Mouse (Mus musculus): ENCODE results near the gene Tmtc1.

The Tmtc1 gene

DNA sequence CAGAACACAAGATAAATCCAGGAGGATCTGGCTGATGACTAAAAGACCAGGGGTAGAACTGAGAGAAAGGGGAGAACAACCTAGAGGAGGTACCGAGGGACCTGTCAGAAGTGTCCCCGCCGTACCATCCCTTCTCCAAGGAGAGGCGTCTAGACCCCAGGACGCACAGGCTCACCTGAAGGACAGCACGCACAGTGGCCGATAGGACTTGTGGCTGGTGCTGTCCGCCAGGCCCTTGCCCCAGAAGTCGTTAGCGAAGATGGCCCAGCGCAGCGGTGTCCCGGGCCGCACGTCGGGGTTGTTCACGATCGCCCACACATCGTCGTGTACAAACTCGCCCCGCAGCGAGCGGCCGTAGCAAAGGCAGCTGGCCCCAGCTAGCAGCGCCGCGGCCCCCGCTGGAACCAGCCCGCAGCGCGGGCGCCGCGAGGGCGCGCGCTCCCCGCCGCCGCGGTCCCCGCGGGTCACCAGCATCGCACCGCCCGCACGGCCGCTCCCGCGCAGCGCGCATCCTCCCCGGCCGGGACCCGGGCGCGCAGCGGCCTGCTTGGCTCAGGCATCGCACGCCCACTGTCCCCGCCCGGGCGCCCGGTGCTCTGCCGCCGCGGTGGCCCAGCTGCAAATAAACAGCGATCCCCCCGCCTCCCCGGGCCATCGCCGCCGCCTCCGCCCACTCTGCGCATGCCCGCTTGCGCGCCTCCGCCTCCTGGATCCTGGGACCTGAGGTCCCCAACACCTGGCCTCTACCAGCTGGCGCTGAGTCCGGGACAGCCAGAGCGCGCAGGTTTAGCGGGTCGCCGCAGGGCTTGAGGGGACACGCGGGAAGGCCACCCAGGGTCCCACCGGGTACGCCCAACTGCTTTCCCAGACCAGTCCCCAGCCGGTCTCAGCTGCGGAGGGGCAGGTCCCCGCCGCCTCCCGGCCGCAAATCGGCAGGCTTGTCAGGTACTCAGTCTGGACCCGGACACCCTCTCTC, at the start of gene Tmtc1:
Gene Tmtc1, minus strand, starts transcription at position 664 of the 976 bp plus-strand sequence.
- peak; percentile 11 for DNase-seq

DNA sequence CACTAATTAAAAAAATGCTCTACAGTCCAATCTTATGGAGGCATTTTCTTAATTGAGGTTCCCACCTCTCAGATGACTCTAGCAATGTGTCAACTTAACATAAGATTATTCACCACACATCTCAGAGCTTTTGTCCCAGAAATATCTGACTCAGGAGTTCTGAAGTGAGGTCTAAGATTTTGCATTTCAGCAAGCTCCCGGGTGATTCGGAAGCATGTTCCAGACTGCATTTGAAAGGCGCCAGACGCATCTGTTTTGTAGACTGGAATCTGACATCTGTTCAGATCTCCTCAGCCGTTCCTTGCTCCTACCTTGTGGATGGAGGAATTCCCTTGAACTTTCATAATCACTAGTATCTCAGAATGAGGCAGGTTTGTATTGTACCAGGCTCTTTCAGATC, 47.7 kb upstream of the Tmtc1 start:
- no peak for DNase-seq

DNA sequence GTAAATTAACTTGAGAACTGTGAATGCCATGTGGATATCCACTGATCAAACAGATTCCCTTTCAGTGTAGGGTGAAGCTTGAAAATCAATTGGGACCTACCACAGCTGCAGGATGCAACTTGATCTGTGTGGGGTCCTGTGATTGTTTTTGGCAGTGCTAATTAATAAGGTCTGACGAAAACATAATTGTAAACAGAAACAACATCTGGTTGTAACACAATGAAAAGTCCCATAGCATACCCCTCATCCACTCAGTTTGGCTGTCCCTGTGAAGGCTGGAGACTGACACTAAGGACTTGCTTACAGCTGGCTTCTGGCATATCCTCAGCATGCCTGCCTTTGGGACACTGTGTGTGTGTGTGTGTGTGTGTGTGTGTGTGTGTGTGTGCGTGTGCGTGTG, 42.6 kb upstream of the Tmtc1 start:
- DNase-seq: no peak

- DNase-seq: no peak
Measured at GRCm38 (mm10) chr6:148481894-148482293, 37.7 kb upstream of the Tmtc1 start.

GRCm38 (mm10) chr6:148479671-148480237, 35.6 kb upstream of the Tmtc1 start:
- DNase-seq: no peak

GRCm38 (mm10) chr6:148478350-148478749, 34.2 kb upstream of the Tmtc1 start:
- no peak for DNase-seq

DNA sequence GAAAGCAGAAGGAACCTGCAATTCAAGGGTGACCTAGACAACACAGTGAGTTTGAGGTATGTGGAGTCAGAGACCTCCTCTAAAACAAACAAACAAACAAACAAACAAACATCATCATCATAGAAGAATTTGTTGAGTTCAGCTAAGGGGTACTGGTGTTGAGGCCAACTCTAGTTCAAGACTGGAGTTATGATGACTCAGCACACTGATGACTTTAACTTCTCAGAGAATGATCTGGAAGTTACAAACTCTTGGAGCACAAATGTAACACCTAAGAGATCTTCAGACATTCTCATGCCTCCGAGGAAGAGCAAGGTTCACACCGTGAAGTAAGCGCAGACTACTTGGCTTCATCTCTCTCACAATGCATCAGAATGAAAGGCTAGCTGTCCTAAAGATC, 28.1 kb upstream of the Tmtc1 start:
- no peak for DNase-seq

- no peak for DNase-seq
Measured at GRCm38 (mm10) chr6:148467924-148468389, 23.8 kb upstream of the Tmtc1 start.

DNA sequence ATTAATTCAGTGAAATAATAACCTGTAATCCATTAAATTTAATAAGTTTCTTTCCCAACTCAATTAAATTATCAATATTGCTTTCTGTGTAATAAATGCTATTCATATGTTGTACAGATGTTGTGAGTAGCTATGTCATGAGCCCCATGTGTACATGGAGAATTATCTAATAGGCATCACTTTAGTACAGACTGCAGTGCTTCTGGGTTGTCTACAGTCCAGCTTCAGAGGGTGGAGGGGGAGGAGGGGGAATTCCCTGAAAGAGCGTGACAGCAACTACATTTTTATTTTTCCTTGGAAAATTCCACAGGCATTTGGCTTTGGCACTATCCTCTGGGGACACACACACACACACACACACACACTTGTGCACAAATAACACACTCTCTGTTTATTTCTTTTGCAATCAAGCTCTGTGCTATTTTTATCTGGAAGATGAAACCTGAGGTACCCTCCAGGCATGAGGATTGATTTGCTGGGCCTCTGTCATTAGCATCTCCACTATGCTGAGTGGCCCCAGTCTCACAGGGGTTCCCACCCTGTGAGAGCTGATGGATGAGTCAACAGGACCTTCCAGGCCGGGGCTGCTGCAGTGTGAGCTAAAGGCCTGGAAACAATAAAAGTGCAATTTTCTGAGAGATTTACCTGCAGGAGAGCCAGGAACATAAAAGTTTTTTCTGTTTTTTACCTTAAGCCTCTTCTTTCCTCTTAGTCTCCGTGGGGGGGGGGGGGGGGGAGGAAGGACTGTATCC, 23.2 kb upstream of the Tmtc1 start:
- no peak for DNase-seq

- no peak for DNase-seq
Measured at GRCm38 (mm10) chr6:148459636-148460035, 15.4 kb upstream of the Tmtc1 start.

DNA sequence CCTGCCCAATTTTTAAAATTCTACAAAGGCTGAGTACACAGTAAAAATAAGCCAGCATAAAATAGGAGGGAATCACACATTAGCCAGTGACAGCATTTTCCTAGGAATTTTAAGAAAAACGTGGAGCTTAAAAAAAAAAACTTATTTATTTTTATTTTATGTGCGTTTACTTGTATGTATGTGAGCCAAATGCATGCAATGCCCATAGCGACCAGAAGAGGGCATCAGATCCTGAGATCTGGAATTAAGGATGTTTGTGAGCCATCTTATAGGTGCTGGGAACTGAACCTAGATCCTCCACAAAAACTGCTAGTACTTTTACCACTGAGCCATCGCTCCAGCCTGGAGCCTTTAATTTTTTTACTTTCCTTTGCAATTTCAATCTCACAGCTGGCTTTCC, 11.3 kb upstream of the Tmtc1 start:
- no peak for DNase-seq

DNA sequence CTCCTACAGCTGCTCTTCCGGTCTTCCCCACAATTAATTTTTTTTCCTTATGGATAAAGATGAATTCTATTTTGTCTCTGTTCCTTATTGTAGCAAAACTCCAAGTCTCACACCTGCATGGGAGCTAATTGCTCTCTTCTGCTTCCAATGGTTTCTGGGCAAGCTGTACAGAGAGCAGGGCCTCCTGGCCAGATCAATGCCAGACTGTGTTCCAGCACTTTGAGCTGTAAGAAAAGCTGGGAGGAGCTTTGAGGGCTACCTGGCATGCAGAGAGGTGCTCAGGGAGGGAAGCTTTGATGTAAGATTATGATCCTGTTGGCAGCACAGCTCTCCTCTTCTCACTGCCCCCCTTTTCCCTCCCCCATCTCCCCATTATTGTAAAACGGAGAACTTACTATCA, 10.6 kb upstream of the Tmtc1 start:
- no peak for DNase-seq

- DNase-seq: no peak
Measured at GRCm38 (mm10) chr6:148448151-148448550, 4.0 kb upstream of the Tmtc1 start.

GRCm38 (mm10) chr6:148446113-148446512, 1.9 kb upstream of the Tmtc1 start:
- DNase-seq: no peak

DNA sequence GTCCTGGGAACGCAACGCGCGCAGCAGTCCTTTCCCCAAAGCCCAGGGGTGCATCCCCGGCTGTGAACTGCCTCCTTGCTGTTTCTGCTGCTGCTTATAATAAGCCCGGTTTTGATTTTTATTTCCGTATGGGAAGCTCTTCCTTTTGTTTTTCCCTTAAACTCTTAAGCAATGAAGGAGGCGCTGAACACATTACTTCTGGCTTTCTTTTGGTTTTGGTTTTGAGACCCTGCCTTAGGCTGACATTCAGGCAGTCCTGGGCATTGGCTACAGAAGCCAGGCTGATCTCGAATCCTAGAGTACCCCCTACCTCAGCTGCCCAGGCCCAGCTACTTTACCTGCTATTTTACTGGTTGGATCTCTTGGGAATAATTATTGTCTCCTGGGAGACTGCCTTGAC, 607 bp upstream of the Tmtc1 start:
- no peak for DNase-seq

DNA sequence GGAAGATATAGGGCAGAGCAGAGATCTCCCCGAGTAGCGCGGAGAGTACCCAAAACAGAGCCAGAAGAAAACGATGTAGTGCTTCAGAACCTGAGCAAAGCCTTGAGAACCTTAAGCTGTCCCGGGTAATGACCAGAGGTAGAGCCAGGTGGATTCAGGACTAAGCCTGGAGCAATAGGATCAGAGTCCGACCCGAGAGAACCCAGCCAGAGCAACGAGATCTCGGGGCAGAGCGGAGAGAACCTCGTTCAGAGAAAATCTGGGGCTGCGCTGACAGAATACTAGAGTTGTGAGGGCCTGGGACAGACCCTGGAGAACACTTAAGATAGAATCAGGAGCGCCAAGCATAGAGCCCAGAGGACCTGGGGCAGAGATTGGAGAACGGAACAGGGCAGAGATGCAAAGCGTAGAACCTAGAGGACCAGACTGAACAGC, 881 bp downstream of the Tmtc1 start:
- DNase-seq: no peak

DNA sequence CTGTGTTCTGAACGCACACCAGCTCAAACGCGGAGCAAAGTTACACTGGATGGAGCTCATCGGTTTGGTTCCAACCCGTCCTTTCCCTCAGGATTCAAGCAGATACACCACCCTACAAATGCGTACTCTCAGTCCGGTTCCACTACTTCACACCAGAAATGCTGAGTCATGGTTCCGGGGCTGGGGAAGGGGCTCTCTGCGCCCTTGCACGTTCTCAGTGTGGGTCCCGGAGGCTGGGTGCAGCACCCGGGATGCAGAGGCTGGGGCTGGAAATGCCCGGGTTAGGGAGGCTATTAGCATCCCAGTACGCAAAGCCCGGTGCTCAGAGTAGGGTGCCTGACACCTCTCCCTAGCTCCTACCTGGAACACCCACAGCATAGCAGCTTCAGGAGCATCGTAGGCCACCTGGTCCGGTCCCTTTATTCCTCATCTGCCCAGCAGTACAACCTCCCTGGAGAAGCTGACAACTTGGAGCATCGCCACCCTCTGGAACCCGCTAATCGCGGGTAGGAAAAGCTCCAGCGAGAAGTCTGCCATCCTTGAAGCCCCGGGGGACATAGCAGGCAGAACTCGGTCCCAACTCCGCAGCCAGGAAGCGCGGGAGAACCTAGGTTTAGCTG, 1.4 kb downstream of the Tmtc1 start:
- no peak for DNase-seq

DNA sequence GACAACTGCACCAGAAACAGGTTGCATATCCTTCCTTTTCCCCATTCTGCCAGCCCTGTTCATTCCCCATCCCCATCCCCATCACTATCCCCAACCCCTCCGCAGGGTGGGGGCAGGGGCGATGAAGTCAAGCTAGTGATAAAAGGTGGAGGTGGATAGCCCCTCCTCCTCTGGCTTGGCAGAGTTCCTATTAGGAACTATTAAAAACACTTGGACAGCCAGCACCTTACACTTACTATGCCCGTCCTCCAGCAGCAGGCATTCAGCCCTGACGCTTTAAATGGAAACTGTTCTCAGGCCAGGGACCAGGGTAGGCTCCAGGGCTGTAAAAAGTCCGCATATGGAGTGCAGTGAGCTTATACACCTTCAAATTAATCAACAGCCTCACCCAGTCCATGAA, 2.3 kb downstream of the Tmtc1 start:
- DNase-seq: no peak

- DNase-seq: no peak
Measured at GRCm38 (mm10) chr6:148439101-148439500, 5.1 kb downstream of the Tmtc1 start.

DNA sequence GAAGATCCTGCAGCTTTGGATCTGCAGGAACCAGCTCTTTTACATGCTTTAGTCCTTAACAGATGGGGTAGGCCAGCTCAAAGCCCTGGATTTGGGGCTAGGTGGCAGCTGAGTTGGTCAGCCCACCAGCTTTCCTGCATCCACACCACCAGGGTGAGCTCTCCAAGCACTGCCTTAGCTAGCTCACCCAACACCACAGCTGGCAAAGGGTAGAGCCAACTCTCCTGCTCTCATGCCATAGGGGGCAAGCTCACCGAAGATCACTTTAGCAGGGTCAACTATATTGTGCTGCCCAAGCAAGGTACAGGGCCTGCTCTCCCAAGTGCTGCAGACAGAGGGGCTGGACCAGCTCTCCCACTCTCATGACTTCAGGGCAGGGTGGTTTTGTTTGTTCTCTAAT, 6.6 kb downstream of the Tmtc1 start:
- DNase-seq: no peak

DNA sequence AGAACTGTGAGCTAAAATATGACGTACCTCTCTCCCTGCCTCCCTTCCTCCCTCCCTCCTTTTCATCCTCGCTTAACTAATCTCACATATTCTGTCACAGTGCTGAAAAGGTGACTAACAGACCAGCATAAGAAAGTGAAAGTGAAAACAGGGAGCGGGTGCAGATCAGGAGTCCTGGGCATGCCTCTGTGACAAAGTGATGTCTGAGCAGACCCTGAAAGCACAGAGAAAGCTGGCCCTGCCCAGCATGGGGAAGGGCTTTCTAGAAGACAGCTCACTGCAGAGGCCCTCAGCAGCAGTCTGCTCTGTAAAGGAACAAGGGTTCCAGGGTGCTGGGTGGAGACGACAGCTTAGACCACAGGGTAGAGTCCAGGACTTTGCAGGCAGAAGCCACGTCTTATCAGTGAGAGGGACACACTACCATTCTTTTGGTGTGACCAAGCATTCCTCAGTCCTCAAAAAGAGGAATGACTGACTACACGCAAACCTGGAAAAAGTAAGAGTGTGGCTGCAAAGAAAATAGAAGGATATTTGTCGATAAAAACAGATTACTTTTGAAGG, 7.7 kb downstream of the Tmtc1 start:
- DNase-seq: no peak

DNA sequence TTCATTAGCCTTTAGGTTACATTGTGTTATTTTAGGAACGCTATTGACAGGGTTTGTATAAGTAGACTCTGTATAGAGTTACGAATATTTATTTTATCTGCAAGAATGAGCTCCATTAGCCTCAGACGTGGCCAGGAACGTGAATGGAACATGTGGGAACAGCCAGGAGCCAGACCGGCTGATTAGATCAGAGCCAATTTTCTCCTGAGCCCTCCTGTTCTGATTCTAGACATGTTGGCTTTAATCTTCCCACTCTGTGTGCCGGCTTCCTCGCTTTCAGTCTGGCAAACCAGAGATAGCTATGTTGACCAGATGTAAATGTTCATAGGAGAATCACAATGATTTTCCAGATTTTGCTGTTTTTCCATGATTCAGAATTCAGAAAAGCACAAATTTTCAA, 22.6 kb downstream of the Tmtc1 start:
- no peak for DNase-seq

- no peak for DNase-seq
Measured at GRCm38 (mm10) chr6:148420387-148420786, 23.8 kb downstream of the Tmtc1 start.

Measured in cerebellum, adult 9-10 months (tissue).